Mouse (Mus musculus) ovary, adult 10 weeks (tissue): ENCODE measurements around the gene Ctsz. TPM values are rescaled to one million over a fixed set of nuclear protein-coding genes. Genes with fewer than 3 reads are reported as not detected.

Experiments
- polyA plus RNA-seq: library from polyadenylated mRNA; stranded (reverse); fragments of 350-450 nt; fragmentation: Illumina TruSeq; extraction: RNeasy Lipid Tissue Mini Kit (QIAGEN cat#74804); gene quantifications from one replicate; pipeline ENCODE4 v1.2.3, GENCODE M21; 2014

Ctsz gene
- polyA plus RNA-seq: 8.3 TPM

DNA sequence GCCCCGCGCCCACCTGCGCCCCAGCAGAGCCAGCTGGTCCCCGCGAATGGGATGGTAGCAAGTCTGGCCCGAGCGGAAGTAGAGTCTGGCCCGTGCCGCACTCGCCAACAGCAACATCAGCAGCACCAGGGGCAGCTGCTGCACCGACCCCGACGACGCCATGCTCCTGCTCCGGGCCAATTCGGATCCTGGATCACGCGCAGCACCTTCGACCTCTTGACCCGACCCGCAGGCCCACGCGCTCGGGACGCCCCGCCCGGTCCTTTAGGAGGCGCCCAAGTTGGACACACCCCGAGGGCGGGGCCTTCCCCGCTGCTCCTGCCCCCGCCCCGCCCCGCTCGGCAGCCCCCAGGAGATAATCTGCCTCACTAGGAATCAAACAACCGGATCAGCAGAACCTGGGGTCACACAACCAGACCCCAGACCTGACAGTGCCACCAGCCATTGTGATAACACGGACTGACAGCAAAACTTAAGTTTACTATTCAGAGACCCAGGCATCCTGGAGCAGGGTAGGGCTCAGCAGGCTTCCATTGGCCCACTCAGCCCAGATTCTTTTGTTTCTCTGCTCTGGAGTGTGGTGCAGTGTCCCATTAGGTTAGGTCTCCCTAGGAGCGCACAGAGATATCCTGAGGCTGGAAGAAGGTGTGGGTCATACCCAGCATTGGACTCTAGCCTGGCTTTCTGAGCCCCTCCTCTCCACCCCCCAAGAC lies at the start of gene Ctsz:
TSS of gene Ctsz (minus strand) at position 303 of the 713 bp plus-strand sequence.

DNA sequence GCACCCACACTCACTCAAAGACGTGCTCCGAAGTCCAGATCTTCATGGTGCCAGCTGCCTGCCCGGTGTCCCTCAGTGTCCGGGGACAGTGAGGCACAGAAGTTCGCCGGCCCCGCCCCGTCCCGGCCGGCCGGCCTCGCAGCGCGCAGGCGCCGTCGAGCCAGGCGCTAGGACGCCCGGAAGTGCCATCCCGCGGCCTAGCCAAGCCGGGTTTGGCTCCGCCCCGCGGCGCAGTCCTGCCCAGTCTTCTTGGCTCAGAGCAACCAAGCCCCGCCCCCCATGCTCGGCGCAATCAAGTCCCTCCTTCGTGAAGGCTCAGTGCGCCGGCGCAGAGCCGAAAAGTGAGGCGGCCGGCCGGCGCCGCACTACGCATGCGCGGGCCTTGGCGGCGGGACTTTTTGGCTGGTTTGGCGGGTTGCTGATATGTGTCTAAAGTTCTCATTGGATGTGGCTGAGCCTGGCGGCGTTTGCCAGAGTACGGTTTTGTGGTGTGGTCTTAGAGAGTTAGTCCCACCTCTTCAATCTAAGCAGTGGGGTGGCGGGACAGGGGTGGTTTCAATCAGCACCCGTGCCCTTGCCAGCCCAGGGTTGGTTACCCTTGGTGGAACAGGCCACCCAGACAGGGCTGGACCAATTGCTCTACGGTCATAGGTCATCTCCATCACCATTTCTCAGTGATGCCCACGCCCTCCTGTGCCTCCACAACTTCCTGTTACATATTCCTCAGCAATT lies 34.1 kb upstream of the Ctsz start, which contains the start of gene Prelid3b:
TSS of gene Prelid3b (minus strand) at position 264 of the 732 bp plus-strand sequence.

DNA sequence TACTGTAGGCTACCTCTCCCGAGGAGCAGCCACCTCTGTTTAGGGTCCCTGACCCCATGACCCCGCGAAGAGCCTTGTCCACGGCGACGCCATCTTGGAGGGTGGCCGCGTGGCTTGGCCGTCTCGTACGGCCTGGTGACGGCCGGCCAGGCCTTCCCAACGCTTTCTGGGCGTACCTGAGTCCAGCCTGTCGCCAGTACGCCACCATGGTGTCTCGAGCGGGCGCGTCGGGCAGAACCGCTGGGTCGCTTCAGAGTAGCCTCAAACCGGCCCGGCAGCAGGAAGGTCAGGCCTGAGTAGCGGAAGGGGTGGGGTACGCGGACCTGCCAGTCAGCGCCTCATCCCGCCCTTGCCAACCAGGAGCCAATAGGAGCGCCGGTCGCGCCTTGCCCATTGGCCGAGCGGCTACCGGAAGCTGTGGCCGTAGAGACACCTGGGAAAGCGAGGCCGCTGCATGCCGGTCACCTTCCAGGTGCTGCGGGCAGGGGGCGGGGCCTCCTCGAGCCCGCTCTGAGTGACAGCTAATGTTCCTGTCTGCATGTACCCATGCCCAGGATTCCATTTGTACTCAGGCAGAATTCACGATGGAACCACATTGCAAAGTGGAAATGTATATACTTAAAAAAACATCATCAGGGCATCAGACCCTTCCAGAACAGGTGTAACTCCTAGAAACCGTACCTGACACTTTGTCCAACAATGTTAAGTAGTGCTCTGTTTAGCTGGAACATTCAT lies 25.1 kb upstream of the Ctsz start, which contains the start of gene Atp5e:
TSS of gene Atp5e (minus strand) at position 317 of the 735 bp plus-strand sequence.

DNA sequence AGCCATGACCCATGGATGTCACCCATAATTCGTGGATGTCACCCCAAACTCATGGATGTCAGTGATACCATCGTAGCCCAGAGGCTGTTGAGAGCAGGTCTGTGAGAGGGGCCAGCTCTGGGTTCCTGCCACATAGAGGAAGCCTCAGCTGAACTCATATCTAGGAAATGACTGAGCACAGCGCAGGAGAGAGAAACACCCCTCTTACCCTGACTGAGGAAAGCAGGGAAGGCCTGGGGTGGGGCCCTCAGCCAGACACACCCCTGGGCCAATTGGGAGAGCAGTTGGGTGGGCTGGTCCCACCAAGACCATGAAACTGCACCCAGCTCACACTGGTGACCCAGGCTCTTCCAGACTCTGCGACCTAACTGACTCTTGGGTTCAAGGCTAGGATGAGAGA lies 11.5 kb upstream of the Ctsz start, which contains the start of gene Tubb1:
TSS of gene Tubb1 (plus strand) at position 343 of the 400 bp plus-strand sequence.

DNA sequence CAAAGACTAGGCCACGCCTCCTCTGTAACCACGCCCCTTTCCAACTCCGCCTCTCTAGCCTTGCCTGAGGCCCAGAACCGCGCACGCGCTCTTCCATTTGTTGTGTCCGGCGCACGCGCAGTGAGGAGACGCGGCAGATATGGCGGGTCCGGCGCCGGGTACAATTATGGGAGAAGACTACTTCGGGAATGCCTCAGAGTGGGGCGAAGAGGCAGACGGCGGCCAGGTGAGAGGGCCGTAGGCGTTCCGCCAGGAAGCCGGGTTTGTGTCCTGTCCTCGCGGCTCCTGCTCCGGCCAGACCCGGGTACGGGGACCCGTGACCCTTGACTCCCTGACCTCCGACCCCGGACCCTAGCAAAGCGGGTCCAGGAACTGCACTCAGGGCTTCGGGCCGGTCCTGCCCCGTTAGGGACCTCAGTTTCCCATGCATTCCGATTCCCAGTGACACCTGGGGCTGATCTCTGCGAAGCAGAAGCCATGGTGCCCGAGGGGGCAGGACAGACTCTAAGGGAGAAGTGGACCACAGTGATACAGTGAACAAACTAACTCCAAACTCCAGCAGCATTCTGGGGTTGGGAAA lies 23.0 kb downstream of the Ctsz start, which contains the start of gene Nelfcd:
TSS of gene Nelfcd (plus strand) at position 74 of the 580 bp plus-strand sequence.

Other genes with a start within 250 kb of the Ctsz start
- 794 TPM for gene Gnas, start 154.7 kb downstream of the Ctsz start, polyA plus RNA-seq
- gene Gm20721, start 92.3 kb downstream of the Ctsz start, polyA plus RNA-seq: not detected
- gene Nelfcd, start 23.2 kb downstream of the Ctsz start, polyA plus RNA-seq: 4.7 TPM
- not detected for gene Tubb1, start 11.7 kb upstream of the Ctsz start, polyA plus RNA-seq
- gene Atp5e, start 25.1 kb upstream of the Ctsz start, polyA plus RNA-seq: 27.9 TPM
- gene Prelid3b, start 34.0 kb upstream of the Ctsz start, polyA plus RNA-seq: 64.5 TPM
- 0.06 TPM for gene Zfp831, start 204.5 kb upstream of the Ctsz start, polyA plus RNA-seq